Mouse (Mus musculus) urinary bladder, postnatal 36 days (tissue): ENCODE data around the gene Gm12216.
"Not testable (repeated sequence)": the region's sequence is repeated elsewhere in the genome, so short reads cannot be mapped to it uniquely, and the experiment has no call there.

Source experiments
- DNase-seq, 2 experiments: peaks; one replicate each; pipeline ENCODE4 v3.0.0; 2022; ENCODE audit warnings: low spot score in 2 of 2, mixed read lengths in 1 of 2

Gene Gm12216

GRCm38 (mm10) chr11:53771001-53771744 lies 87.9 kb downstream of the Gm12216 start:
- no peak for DNase-seq

GRCm38 (mm10) chr11:53770125-53770791 lies 88.8 kb downstream of the Gm12216 start:
- peak; percentile 53 to 77 for DNase-seq

- DNase-seq = peak; percentile 90 to 94
These were observed 89.3 kb downstream of the Gm12216 start, which contains the start of gene Irf1 for GRCm38 (mm10) chr11:53769760-53770124. Gene Irf1, plus strand, starts transcription at chr11:53770014.

- DNase-seq = no peak
These were observed 89.9 kb downstream of the Gm12216 start for GRCm38 (mm10) chr11:53769185-53769576.

GRCm38 (mm10) chr11:53768422-53769184 lies 90.5 kb downstream of the Gm12216 start:
- DNase-seq = no peak

- DNase-seq = no peak
These were observed 94.5 kb downstream of the Gm12216 start for GRCm38 (mm10) chr11:53764581-53764980.

- peak; percentile 82 to 89 for DNase-seq
These were observed 95.4 kb downstream of the Gm12216 start for GRCm38 (mm10) chr11:53763496-53764140.

GRCm38 (mm10) chr11:53762827-53763495 lies 96.1 kb downstream of the Gm12216 start:
- DNase-seq = peak; percentile 80 to 91

GRCm38 (mm10) chr11:53762426-53762825 lies 96.6 kb downstream of the Gm12216 start:
- no peak for DNase-seq

GRCm38 (mm10) chr11:53761822-53762221 lies 97.2 kb downstream of the Gm12216 start:
- peak in 1 of 2 experiments; percentile 68 for DNase-seq

- no peak for DNase-seq
These were observed 97.8 kb downstream of the Gm12216 start for GRCm38 (mm10) chr11:53761284-53761683.

- DNase-seq = no peak
These were observed 99.3 kb downstream of the Gm12216 start for GRCm38 (mm10) chr11:53759545-53760406.

- DNase-seq = no peak
These were observed 100.2 kb downstream of the Gm12216 start for GRCm38 (mm10) chr11:53758791-53759351.

- DNase-seq = not testable (repeated sequence)
These were observed 101.0 kb downstream of the Gm12216 start for GRCm38 (mm10) chr11:53758033-53758432.

GRCm38 (mm10) chr11:53757612-53758011 lies 101.4 kb downstream of the Gm12216 start:
- DNase-seq = no peak

GRCm38 (mm10) chr11:53755011-53755595 lies 104.0 kb downstream of the Gm12216 start:
- DNase-seq = no peak

- DNase-seq = no peak
These were observed 109.2 kb downstream of the Gm12216 start for GRCm38 (mm10) chr11:53749716-53750352.

GRCm38 (mm10) chr11:53749306-53749705 lies 109.8 kb downstream of the Gm12216 start:
- DNase-seq = no peak

GRCm38 (mm10) chr11:53748614-53749013 lies 110.4 kb downstream of the Gm12216 start:
- no peak for DNase-seq
